Mouse (Mus musculus) CH12.LX (cell line): ENCODE measurements around the gene Plekhj1. TPM values are rescaled to one million over a fixed set of nuclear protein-coding genes. Genes with fewer than 3 reads are reported as not detected.

ENCODE experiments used
- DNase-seq: peaks from one replicate; pipeline ENCODE4 v3.0.0-alpha.2; 2013; ENCODE audit errors: extremely low read depth
- H3K27ac ChIP-seq: 2 replicates; pipeline ENCODE4 v1.5.1; 2012; ENCODE audit warnings: low read depth, mild to moderate bottlenecking, control low read depth, moderate library complexity; ENCODE audit not compliant: insufficient read depth
- H3K27me3 ChIP-seq: replicated peaks from 2 replicates; pipeline ENCODE3; 2012; ENCODE audit warnings: inconsistent platforms
- H3K36me3 ChIP-seq, 2 experiments: replicated peaks in 1 of 2; 2 replicates each; pipeline versions ENCODE3 to v1.6.1; 2012; ENCODE audit warnings: inconsistent platforms in 1 of 2, low read length in 1 of 2, mild to moderate bottlenecking in 1 of 2, mixed read lengths in 1 of 2, moderate library complexity in 1 of 2; ENCODE audit not compliant: control insufficient read depth in 1 of 2, insufficient read depth in 1 of 2
- H3K4me1 ChIP-seq, 2 experiments: 2 replicates each; pipeline ENCODE4 v1.6.1; 2012; ENCODE audit warnings: inconsistent platforms in 1 of 2, moderate library complexity in 1 of 2; ENCODE audit not compliant: insufficient read depth in 2 of 2, control insufficient read depth in 1 of 2
- H3K4me2 ChIP-seq: 2 replicates; pipeline ENCODE4 v1.6.1; 2012; ENCODE audit warnings: low read depth, mild to moderate bottlenecking, control low read depth; ENCODE audit not compliant: poor library complexity, insufficient read depth, severe bottlenecking
- H3K4me3 ChIP-seq, 3 experiments: fragments of 150-350 bp in 1 of 3; sonication (generic) in 1 of 3; replicated peaks in 1 of 3; 2 replicates each; pipeline versions ENCODE3 to v1.5.1; 2011 to 2012; ENCODE audit warnings: low read depth in 2 of 3, low read length in 2 of 3, mild to moderate bottlenecking in 2 of 3, moderate library complexity in 2 of 3, control low read depth in 1 of 3, improper control_type of control experiment in 1 of 3, inconsistent platforms in 1 of 3, mixed read lengths in 1 of 3; ENCODE audit not compliant: poor library complexity in 1 of 3
- H3K79me2 ChIP-seq: replicated peaks from 2 replicates; pipeline ENCODE4 v1.6.1; 2012; ENCODE audit warnings: mild to moderate bottlenecking, moderate library complexity; ENCODE audit not compliant: control insufficient read depth, poor library complexity, insufficient read depth, severe bottlenecking; ENCODE audit errors: extremely low read depth
- H3K9ac ChIP-seq: 2 replicates; pipeline ENCODE4 v1.6.1; 2012; ENCODE audit warnings: low read depth, mild to moderate bottlenecking, control low read depth, moderate library complexity; ENCODE audit not compliant: insufficient read depth
- H3K9me3 ChIP-seq: replicated peaks from 2 replicates; pipeline ENCODE3; 2012; ENCODE audit warnings: low read length, inconsistent platforms, mixed read lengths
- BHLHE40 ChIP-seq: IDR thresholded peaks from 2 replicates; pipeline ENCODE4 v1.6.1; 2011; ENCODE audit warnings: mild to moderate bottlenecking, low read depth, low read length, improper control_type of control experiment
- CHD1 ChIP-seq: IDR thresholded peaks from 2 replicates; pipeline ENCODE4 v1.6.1; 2012; ENCODE audit warnings: low read depth, low read length, improper control_type of control experiment, inconsistent platforms
- CHD2 ChIP-seq: IDR thresholded peaks from 2 replicates; pipeline ENCODE4 v1.6.1; 2011; ENCODE audit warnings: low read length, improper control_type of control experiment
- CTCF ChIP-seq, 2 experiments: IDR thresholded peaks in 1 of 2; conservative IDR thresholded peaks in 1 of 2; 2 replicates each; pipeline ENCODE4 v1.5.1; 2011 to 2012; ENCODE audit warnings: low read depth in 2 of 2, low read length in 2 of 2, improper control_type of control experiment in 1 of 2, inconsistent platforms in 1 of 2, mild to moderate bottlenecking in 1 of 2, moderate library complexity in 1 of 2
- E2F4 ChIP-seq: IDR thresholded peaks from 2 replicates; pipeline ENCODE4 v1.6.1; 2011; ENCODE audit warnings: low read depth, low read length, improper control_type of control experiment; ENCODE audit not compliant: insufficient replicate concordance
- ELF1 ChIP-seq: IDR thresholded peaks from 2 replicates; pipeline ENCODE4 v1.6.1; 2014; ENCODE audit warnings: low read depth, mild to moderate bottlenecking, inconsistent platforms, low read length, improper control_type of control experiment
- EP300 ChIP-seq: IDR thresholded peaks from 2 replicates; pipeline ENCODE4 v1.6.1; 2011; ENCODE audit warnings: low read length, improper control_type of control experiment
- ETS1 ChIP-seq: conservative IDR thresholded peaks from 2 replicates; pipeline ENCODE4 v1.6.1; 2012; ENCODE audit warnings: low read depth, mild to moderate bottlenecking, inconsistent platforms, low read length, improper control_type of control experiment, moderate library complexity
- GABPA ChIP-seq: IDR thresholded peaks from 2 replicates; pipeline ENCODE4 v1.6.1; 2012; ENCODE audit warnings: low read depth, low read length, improper control_type of control experiment, inconsistent platforms; ENCODE audit not compliant: insufficient replicate concordance
- IRF4 ChIP-seq: IDR thresholded peaks from 2 replicates; pipeline ENCODE4 v1.6.1; 2014; ENCODE audit warnings: low read depth, mild to moderate bottlenecking, inconsistent platforms, low read length, improper control_type of control experiment
- JUN ChIP-seq: IDR thresholded peaks from 2 replicates; pipeline ENCODE4 v1.6.1; 2011; ENCODE audit warnings: low read depth, mild to moderate bottlenecking, low read length, improper control_type of control experiment, moderate library complexity; ENCODE audit not compliant: insufficient read depth
- JUND ChIP-seq: conservative IDR thresholded peaks from 2 replicates; pipeline ENCODE4 v1.6.1; 2011; ENCODE audit warnings: low read depth, low read length, improper control_type of control experiment
- MAFK ChIP-seq: IDR thresholded peaks from 2 replicates; pipeline ENCODE4 v1.6.1; 2011; ENCODE audit warnings: low read length, improper control_type of control experiment; ENCODE audit not compliant: insufficient replicate concordance
- MAX ChIP-seq: IDR thresholded peaks from 2 replicates; pipeline ENCODE4 v1.6.1; 2011; ENCODE audit warnings: low read length, improper control_type of control experiment
- MAZ ChIP-seq: IDR thresholded peaks from 2 replicates; pipeline ENCODE4 v1.6.1; 2012; ENCODE audit warnings: low read depth, mild to moderate bottlenecking, inconsistent platforms, low read length, improper control_type of control experiment, moderate library complexity
- MEF2A ChIP-seq: IDR thresholded peaks from 2 replicates; pipeline ENCODE4 v1.6.1; 2014; ENCODE audit warnings: low read depth, mild to moderate bottlenecking, inconsistent platforms, low read length, improper control_type of control experiment, borderline replicate concordance
- MXI1 ChIP-seq: IDR thresholded peaks from 2 replicates; pipeline ENCODE4 v1.6.1; 2011; ENCODE audit warnings: mild to moderate bottlenecking, low read depth, low read length, improper control_type of control experiment
- MYC ChIP-seq: IDR thresholded peaks from 2 replicates; pipeline ENCODE4 v1.6.1; 2011; ENCODE audit warnings: low read depth, mild to moderate bottlenecking, improper control_type of control experiment, low read length
- POLR2A ChIP-seq: IDR thresholded peaks from 2 replicates; pipeline ENCODE4 v1.6.1; 2011; ENCODE audit warnings: low read depth, mild to moderate bottlenecking, improper control_type of control experiment, low read length
- POLR2AphosphoS2 ChIP-seq: IDR thresholded peaks from 2 replicates; pipeline ENCODE4 v1.6.1; 2011; ENCODE audit warnings: low read depth, low read length, improper control_type of control experiment
- RAD21 ChIP-seq: IDR thresholded peaks from 2 replicates; pipeline ENCODE4 v1.6.1; 2011; ENCODE audit warnings: low read depth, mild to moderate bottlenecking, low read length, improper control_type of control experiment, moderate library complexity
- RCOR1 ChIP-seq: conservative IDR thresholded peaks from 2 replicates; pipeline ENCODE4 v1.6.1; 2012; ENCODE audit warnings: low read depth, mild to moderate bottlenecking, inconsistent platforms, low read length, improper control_type of control experiment
- SIN3A ChIP-seq: IDR thresholded peaks from 2 replicates; pipeline ENCODE4 v1.6.1; 2012; ENCODE audit warnings: low read length, improper control_type of control experiment, inconsistent platforms
- SMC3 ChIP-seq: IDR thresholded peaks from 2 replicates; pipeline ENCODE4 v1.6.1; 2011; ENCODE audit warnings: low read depth, low read length, improper control_type of control experiment
- TBP ChIP-seq: conservative IDR thresholded peaks from 2 replicates; pipeline ENCODE4 v1.6.1; 2011; ENCODE audit warnings: low read depth, low read length, improper control_type of control experiment
- TCF12 ChIP-seq: IDR thresholded peaks from 2 replicates; pipeline ENCODE4 v1.6.1; 2014; ENCODE audit warnings: low read depth, mild to moderate bottlenecking, inconsistent platforms, low read length, improper control_type of control experiment
- UBTF ChIP-seq: IDR thresholded peaks from 2 replicates; pipeline ENCODE4 v1.6.1; 2012; ENCODE audit warnings: low read depth, mild to moderate bottlenecking, inconsistent platforms, low read length, improper control_type of control experiment, moderate library complexity
- USF1 ChIP-seq: IDR thresholded peaks from 2 replicates; pipeline ENCODE4 v1.6.1; 2014; ENCODE audit warnings: low read depth, mild to moderate bottlenecking, inconsistent platforms, low read length, improper control_type of control experiment
- USF2 ChIP-seq: conservative IDR thresholded peaks from 2 replicates; pipeline ENCODE4 v1.6.1; 2011; ENCODE audit warnings: low read depth, low read length, improper control_type of control experiment
- ZC3H11A ChIP-seq: IDR thresholded peaks from 2 replicates; pipeline ENCODE4 v1.6.1; 2012; ENCODE audit warnings: low read depth, mild to moderate bottlenecking, inconsistent platforms, low read length, improper control_type of control experiment
- ZKSCAN1 ChIP-seq: IDR thresholded peaks from 2 replicates; pipeline ENCODE4 v1.6.1; 2012; ENCODE audit warnings: low read depth, inconsistent platforms, low read length, improper control_type of control experiment, borderline replicate concordance
- ZMIZ1 ChIP-seq: IDR thresholded peaks from 2 replicates; pipeline ENCODE4 v1.6.1; 2012; ENCODE audit warnings: low read depth, mild to moderate bottlenecking, inconsistent platforms, low read length, improper control_type of control experiment
- ZNF384 ChIP-seq: IDR thresholded peaks from 2 replicates; pipeline ENCODE4 v1.6.1; 2012; ENCODE audit warnings: low read depth, low read length, improper control_type of control experiment, inconsistent platforms
- dilution Hi-C: fragments of 300-500 bp; cut with MboI; formaldehyde crosslinking; loops from 2 replicates; pipeline ENCODE4 v1.14.3; 2020; ENCODE audit warnings: low sequenced_read_pairs; ENCODE audit not compliant: extremely low pct_unique_long_range_greater_than_20kb, extremely low pct_ligation_motif_present
- in situ Hi-C: fragments of 300-500 bp; cut with MboI; formaldehyde crosslinking; loops from 3 replicates; pipeline ENCODE4 v1.14.3; 2019; ENCODE audit warnings: low sequenced_read_pairs, low pct_ligation_motif_present, low pct_unique_long_range_greater_than_20kb, mixed read lengths
- polyA plus RNA-seq: library from polyadenylated mRNA; unstranded; fragments of >175 nt; gene quantifications from 2 replicates; pipeline ENCODE4 v1.2.1, GENCODE M21; 2012; ENCODE audit warnings: low read depth; ENCODE audit not compliant: insufficient read length
- total RNA-seq, 2 experiments: library from RNA; depleted of rRNA; stranded (reverse); fragments of 300-350 nt in 1 of 2; fragments of >200 nt in 1 of 2; gene quantifications; 2 replicates each; pipeline ENCODE4 v1.2.3; 2012 to 2014

The Plekhj1 gene
- total and polyA plus RNA-seq, 3 experiments: 63.4 to 123 (median 63.8) TPM

GRCm38 (mm10) chr10:80751188-80751832, 47.1 kb downstream of the Plekhj1 start:
- H3K79me2 ChIP-seq: peaks cover 12% of the 10 kb centered on the region
- peak overlapping the region; percentile 79 for H3K4me2 ChIP-seq
- H3K27ac ChIP-seq: peak overlapping the region; percentile 56
- H3K4me3 ChIP-seq: peak overlapping the region in 2 of 3 experiments; percentile 28 to 42
- H3K9me3 ChIP-seq: no peaks in the 10 kb centered on the region
- peak; percentile 83 for TF ChIP-seq CHD1
- TF ChIP-seq ZKSCAN1: no peak
- TF ChIP-seq ZNF384: peak; percentile 17; the same call in 1 of the 2 replicates
- TF ChIP-seq MAX: peak; percentile 55; the same call in 1 of the 2 replicates
- peak; percentile 59; the same call in 1 of the 2 replicates for TF ChIP-seq JUN
- TF ChIP-seq IRF4: peak; percentile 83
- no peak for TF ChIP-seq GABPA
- TF ChIP-seq UBTF: 0 out of 2 replicates have a peak, but pooled peaks have one; percentile 50
- 0 out of 2 replicates have a peak, but pooled peaks have one; percentile 38 for TF ChIP-seq TBP
- peak; percentile 59; the same call in 1 of the 2 replicates for TF ChIP-seq TCF12
- TF ChIP-seq USF2: no peak
- peak; percentile 45; the same call in 1 of the 2 replicates for TF ChIP-seq SIN3A
- TF ChIP-seq POLR2A: no peak
- peak; percentile 93 for TF ChIP-seq ETS1
- no peak; the same call in 1 of the 2 replicates for TF ChIP-seq JUND
- TF ChIP-seq ZMIZ1: 0 out of 2 replicates have a peak, but pooled peaks have one; percentile 29
- peak; percentile 40; the same call in 1 of the 2 replicates for TF ChIP-seq MAFK
- no peak for TF ChIP-seq MYC
- no peak for TF ChIP-seq POLR2AphosphoS2
- 0 out of 2 replicates have a peak, but pooled peaks have one; percentile 5 for TF ChIP-seq E2F4
- no peak for TF ChIP-seq MAZ
- peak; percentile 87 for TF ChIP-seq BHLHE40
- peak; percentile 89 for TF ChIP-seq RCOR1
- TF ChIP-seq CHD2: peak; percentile 66
- no peak for TF ChIP-seq ZC3H11A
- TF ChIP-seq CTCF (conservative IDR thresholded peaks at IDR 0.05 in 1 of 2, IDR thresholded peaks at IDR 0.05 in 1 of 2; ENCODE audit: low read depth in 2 of 2, low read length in 2 of 2): peak in 1 of 2 experiments; percentile 75; a peak in 2 of 4 replicates
- peak; percentile 100 for TF ChIP-seq MEF2A
- TF ChIP-seq USF1: no peak
- peak; percentile 75 for TF ChIP-seq RAD21
- TF ChIP-seq SMC3: peak; percentile 45
- TF ChIP-seq EP300: peak; percentile 75
- peak; percentile 52 for TF ChIP-seq ELF1
- TF ChIP-seq MXI1: 0 out of 2 replicates have a peak, but pooled peaks have one; percentile 61
- TF ChIP-seq, all 38 proteins: peak for 23
- dilution Hi-C loops: no loop called here
- in situ Hi-C loops: no loop called here
- Histone ChIP-seq H3K4me1 (peaks cover 7 to 27% of the 10 kb centered on the region in 2 experiments), H3K36me3 (no peaks in the 10 kb centered on the region), H3K9ac (peak overlapping the region; percentile 41), H3K27me3 (no peaks in the 10 kb centered on the region)
- peak; percentile 87 for DNase-seq
